Mouse (Mus musculus) embryonic facial prominence, embryonic 10.5 days (tissue): ENCODE measurements around the gene Zfp420. TPM values are rescaled to one million over a fixed set of nuclear protein-coding genes. Genes with fewer than 3 reads are reported as not detected.

Experiments
- DNase-seq: peaks from one replicate; pipeline ENCODE4 v3.0.0-alpha.2; 2017; ENCODE audit warnings: low spot score
- H3K27ac ChIP-seq: fragments of 300-500 bp; sonication (generic); replicated peaks from 2 replicates; pipeline ENCODE4 v1.5.1; 2016; ENCODE audit warnings: mild to moderate bottlenecking
- H3K27me3 ChIP-seq: fragments of 300-500 bp; sonication (generic); replicated peaks from 2 replicates; pipeline ENCODE4 v1.6.1; 2016; ENCODE audit warnings: low read depth, mild to moderate bottlenecking; ENCODE audit not compliant: poor library complexity, severe bottlenecking
- H3K36me3 ChIP-seq: fragments of 300-500 bp; sonication (generic); replicated peaks from 2 replicates; pipeline ENCODE4 v1.6.1; 2016; ENCODE audit warnings: mild to moderate bottlenecking, moderate library complexity
- H3K4me1 ChIP-seq: fragments of 300-500 bp; sonication (generic); 2 replicates; pipeline ENCODE4 v1.6.1; 2016
- H3K4me3 ChIP-seq: fragments of 300-500 bp; sonication (generic); 2 replicates; pipeline ENCODE4 v1.5.1; 2016; ENCODE audit warnings: mild to moderate bottlenecking, moderate library complexity
- H3K9me3 ChIP-seq: fragments of 300-500 bp; sonication (generic); 2 replicates; pipeline ENCODE4 v1.6.1; 2016; ENCODE audit warnings: mild to moderate bottlenecking
- WGBS: fragments of 180-500 bp; shearing (Covaris S2); methylation state at CpG from one replicate; pipeline ENCODE4 v1.1.7; 2016; 5-methylcytosine and 5-hydroxymethylcytosine counted together
- polyA plus RNA-seq: library from polyadenylated mRNA; unstranded; fragments of >200 nt; fragmentation: Nextera tagmentation; extraction: Ambion mirVana; gene quantifications from 2 replicates; pipeline ENCODE4 v1.2.1, GENCODE M21; 2016

Gene Zfp420
- 8.1 and 8.6 TPM in 2 replicates for polyA plus RNA-seq

DNA sequence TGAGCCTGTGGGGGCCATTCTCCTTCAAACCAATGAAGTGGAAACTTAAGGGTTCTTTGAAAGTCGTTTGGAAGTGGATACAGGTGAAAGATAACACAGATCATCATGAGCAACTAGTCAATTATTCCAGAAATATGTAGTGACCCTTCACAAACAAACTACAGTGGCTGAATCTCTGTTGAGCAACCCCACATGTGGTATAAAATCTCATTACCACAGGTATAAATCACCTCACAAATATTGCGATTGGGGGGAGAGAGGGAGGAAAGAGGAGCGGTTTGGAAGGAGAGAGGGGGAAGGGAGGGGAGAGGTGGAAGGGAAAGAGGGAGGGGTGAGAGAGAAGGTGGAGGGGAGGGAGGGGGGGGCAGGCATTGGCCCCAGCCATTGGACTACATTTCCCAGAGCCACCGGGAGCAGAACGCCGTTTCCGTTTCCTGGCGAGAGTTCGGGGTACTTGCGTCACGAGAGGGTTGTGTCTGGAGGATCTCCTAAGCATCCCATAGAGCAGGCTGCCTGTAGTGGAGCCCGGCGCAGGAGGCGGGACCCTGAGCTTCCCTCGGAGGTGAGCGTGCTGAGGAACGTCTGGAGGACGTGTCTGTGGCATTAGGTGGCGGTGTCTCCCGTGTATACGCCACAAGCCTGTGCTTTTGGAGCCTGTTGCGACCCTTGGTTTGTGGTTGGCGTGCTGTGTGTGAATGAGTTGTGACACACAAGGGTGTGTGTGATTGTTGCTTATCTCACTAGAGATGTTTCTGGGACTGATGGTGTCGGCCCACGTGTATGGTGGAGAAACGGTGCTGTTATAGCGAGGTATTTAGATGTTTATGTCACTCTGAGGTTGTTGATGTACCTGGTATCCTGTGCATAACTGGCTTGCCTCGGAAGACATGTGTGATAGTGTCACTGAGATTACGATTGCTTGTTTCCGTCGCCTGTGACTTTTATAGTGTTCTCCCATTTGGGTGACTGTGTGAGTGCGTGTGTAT, at the start of gene Zfp420:
Zfp420 (plus strand) TSS at position 448 of the 986 bp plus-strand sequence.
- WGBS = 8% methylated on average over 32 of the region's 32 CpGs
- H3K27ac ChIP-seq = peak within 1 kb of the TSS; percentile 74

GRCm38 (mm10) chr7:29812244-29812643, 47.5 kb upstream of the Zfp420 start:
- Histone ChIP-seq H3K9me3 (0 out of 2 replicates have a peak, but pooled peaks cover 6% of the 10 kb centered on the region), H3K27me3 (no peaks in the 10 kb centered on the region), H3K4me3 (no peak overlapping the region), H3K4me1 (peaks cover 16% of the 10 kb centered on the region), H3K27ac (no peak overlapping the region), H3K36me3 (peaks cover 9% of the 10 kb centered on the region)
- 89% methylated on average over 1 of the region's 1 CpGs for WGBS
- DNase-seq = no peak

More for the DNA sequence above, at the start of gene Zfp420:
- Histone ChIP-seq H3K27me3 (no peaks in the 10 kb centered on the region), H3K4me3 (peak within 1 kb of the TSS; percentile 69), H3K4me1 (peaks cover 9% of the 10 kb centered on the region), H3K36me3 (peaks cover 5% of the 10 kb centered on the region; the same call in 1 of the 2 replicates), H3K9me3 (no peaks in the 10 kb centered on the region)
- peak; percentile 90 for DNase-seq

- H3K4me1 ChIP-seq = peaks cover 24% of the 10 kb centered on the region
- H3K4me3 ChIP-seq = peak overlapping the region; percentile 80; the same call in 1 of the 2 replicates
- 0 out of 2 replicates have a peak, but pooled peaks cover 3% of the 10 kb centered on the region for H3K9me3 ChIP-seq
- H3K27ac ChIP-seq = no peak overlapping the region
- peaks cover 15% of the 10 kb centered on the region for H3K36me3 ChIP-seq
- no peak for DNase-seq
- no peaks in the 10 kb centered on the region for H3K27me3 ChIP-seq
- WGBS = 83% methylated on average over 2 of the region's 2 CpGs
These were observed 45.4 kb upstream of the Zfp420 start for GRCm38 (mm10) chr7:29814381-29814780.

DNA sequence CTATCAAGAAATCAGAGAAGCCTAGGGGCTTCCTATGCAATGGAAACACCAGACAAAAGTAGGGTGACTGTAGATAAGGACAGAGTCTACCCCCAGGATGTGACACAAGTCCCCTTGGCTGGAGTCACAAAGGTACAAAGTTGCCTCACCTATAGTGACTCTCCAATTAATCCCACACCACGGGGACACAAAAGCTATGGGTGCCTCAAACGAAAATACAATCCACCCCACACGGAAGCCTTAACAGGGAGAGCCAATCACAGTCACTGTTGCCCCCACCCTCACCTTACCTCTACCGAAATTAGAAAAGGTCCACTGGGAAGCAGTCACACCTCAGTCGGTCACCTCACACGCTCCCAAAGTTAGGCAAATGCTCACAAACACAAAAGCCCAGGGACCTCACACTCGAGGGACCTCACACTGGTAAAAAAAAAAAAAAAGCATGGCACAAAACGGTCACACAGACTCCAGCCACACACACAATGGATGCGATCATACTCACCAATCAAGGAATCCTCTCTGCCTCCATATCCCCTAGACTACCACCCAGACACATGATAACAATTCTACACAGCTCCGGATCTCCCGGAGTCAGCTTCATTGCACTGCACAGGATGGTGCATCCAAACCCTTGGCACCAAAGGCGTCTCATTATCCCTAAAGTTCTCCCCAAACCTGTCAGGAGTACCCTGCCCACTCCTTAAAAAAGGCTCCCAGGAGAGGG, 44.6 kb upstream of the Zfp420 start:
- H3K4me3 ChIP-seq = peak overlapping the region; percentile 80
- no peak for DNase-seq
- 4% methylated on average over 12 of the region's 12 CpGs for WGBS

GRCm38 (mm10) chr7:29815910-29816429, 43.8 kb upstream of the Zfp420 start, which contains the start of gene Zfp790:
TSS of gene Zfp790 (plus strand) at chr7:29816114.
- Histone ChIP-seq H3K4me3 (peak within 1 kb of the TSS; percentile 80), H3K36me3 (peaks cover 22% of the 10 kb centered on the region), H3K4me1 (peaks cover 26% of the 10 kb centered on the region), H3K27me3 (no peaks in the 10 kb centered on the region), H3K9me3 (0 out of 2 replicates have a peak, but pooled peaks cover 3% of the 10 kb centered on the region), H3K27ac (peak within 1 kb of the TSS; percentile 82)
- WGBS = under 1% methylated on average over 26 of the region's 26 CpGs
- DNase-seq = peak; percentile 91

More for the DNA sequence above, 44.6 kb upstream of the Zfp420 start:
- Histone ChIP-seq H3K27me3 (no peaks in the 10 kb centered on the region), H3K27ac (peak overlapping the region; percentile 82), H3K9me3 (0 out of 2 replicates have a peak, but pooled peaks cover 3% of the 10 kb centered on the region), H3K4me1 (peaks cover 26% of the 10 kb centered on the region), H3K36me3 (peaks cover 15% of the 10 kb centered on the region)

DNA sequence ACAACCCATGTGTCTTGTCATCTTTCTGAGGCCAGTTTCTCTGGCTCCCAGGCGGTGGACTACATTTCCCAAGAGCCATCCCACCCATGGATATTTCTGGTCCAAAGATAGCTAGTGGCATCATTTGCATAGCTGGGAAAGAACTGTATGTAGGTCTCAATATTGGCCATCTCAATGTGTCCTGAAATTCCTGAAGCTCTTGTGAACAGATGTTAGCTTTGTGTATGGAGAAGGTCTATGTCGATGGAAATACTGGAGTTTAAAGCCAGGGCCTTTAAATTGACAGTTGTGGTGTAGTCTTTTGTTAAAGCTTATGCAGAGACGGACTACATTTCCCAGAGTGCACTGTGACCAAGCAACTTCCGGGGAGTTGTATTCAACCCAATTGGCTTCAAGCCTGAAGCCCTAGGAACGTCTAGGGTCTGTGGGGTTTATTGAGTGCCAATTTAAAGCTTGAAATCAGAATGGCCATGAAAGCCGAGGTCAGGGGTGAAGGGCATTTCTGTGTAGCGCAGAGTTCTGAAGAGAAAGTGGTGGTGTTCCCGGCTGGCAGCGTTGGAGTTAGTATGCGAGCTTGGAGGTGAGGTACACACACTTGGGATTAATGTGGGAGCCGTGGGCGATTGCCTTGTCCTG, 41.0 kb upstream of the Zfp420 start:
- peak; percentile 65 for DNase-seq
- Histone ChIP-seq H3K27ac (peak overlapping the region; percentile 60), H3K36me3 (peaks cover 40% of the 10 kb centered on the region), H3K27me3 (no peaks in the 10 kb centered on the region), H3K4me1 (peaks cover 26% of the 10 kb centered on the region), H3K4me3 (peak overlapping the region; percentile 66), H3K9me3 (no peaks in the 10 kb centered on the region)
- WGBS = 3% methylated on average over 12 of the region's 12 CpGs

DNA sequence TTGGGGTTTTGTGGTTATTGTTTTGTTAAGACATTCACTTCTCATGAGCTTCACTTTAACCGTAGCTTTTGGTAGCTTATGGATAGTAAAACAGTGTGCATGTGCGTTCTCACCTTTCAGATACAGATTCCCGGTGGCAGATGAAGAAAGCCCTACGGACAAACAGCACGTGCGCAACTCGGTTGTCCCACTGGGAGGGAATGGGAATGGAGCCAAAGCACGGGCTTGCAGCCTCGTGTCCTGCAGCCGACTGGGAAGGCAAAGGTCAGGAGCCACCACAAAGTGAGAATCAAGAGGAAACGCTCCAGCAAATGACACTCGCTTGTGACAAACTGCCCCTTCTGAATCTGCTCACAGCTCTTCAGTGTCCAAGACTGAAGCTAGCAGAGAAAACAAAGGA, 31.8 kb upstream of the Zfp420 start:
- H3K9me3 ChIP-seq = 0 out of 2 replicates have a peak, but pooled peaks cover 3% of the 10 kb centered on the region
- WGBS = 95% methylated on average over 12 of the region's 12 CpGs
- no peak for DNase-seq
- H3K27ac ChIP-seq = no peak overlapping the region
- no peaks in the 10 kb centered on the region for H3K27me3 ChIP-seq
- H3K4me1 ChIP-seq = no peaks in the 10 kb centered on the region
- peaks cover 95% of the 10 kb centered on the region for H3K36me3 ChIP-seq
- no peak overlapping the region for H3K4me3 ChIP-seq

GRCm38 (mm10) chr7:29829804-29830203, 30.0 kb upstream of the Zfp420 start:
- WGBS = 93% methylated on average over 12 of the region's 12 CpGs
- DNase-seq = no peak
- Histone ChIP-seq H3K27me3 (no peaks in the 10 kb centered on the region), H3K36me3 (peaks cover 91% of the 10 kb centered on the region), H3K4me3 (no peak overlapping the region), H3K27ac (no peak overlapping the region), H3K4me1 (no peaks in the 10 kb centered on the region), H3K9me3 (0 out of 2 replicates have a peak, but pooled peaks cover 3% of the 10 kb centered on the region)

DNA sequence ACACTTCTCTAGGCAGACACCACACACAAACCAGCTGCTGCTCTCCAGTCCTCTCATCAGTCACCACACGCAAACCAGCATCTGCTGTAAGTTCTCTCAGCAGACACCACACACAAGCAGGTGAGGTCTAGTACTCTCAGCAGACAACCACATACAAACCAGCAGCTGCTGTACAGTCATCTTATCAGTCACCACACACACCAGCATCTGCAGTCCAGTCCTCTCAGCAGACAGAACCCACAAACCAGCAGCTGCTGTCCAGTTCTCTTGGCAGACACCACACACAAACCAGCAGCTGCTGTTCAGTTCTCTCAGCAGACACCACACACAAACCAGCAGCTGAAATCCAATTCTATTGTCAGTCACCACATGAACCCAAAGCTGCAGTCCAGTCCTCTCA, 23.0 kb upstream of the Zfp420 start:
- Histone ChIP-seq H3K4me3 (no peak overlapping the region), H3K27ac (no peak overlapping the region)
- WGBS = 98% methylated on average over 1 of the region's 1 CpGs

GRCm38 (mm10) chr7:29839256-29839655, 20.5 kb upstream of the Zfp420 start:
- no peak overlapping the region for H3K4me3 ChIP-seq
- no peaks in the 10 kb centered on the region for H3K9me3 ChIP-seq
- DNase-seq = no peak
- no peak overlapping the region for H3K27ac ChIP-seq
- H3K4me1 ChIP-seq = no peaks in the 10 kb centered on the region
- 87% methylated on average over 3 of the region's 3 CpGs for WGBS
- peaks cover 12% of the 10 kb centered on the region for H3K36me3 ChIP-seq
- no peaks in the 10 kb centered on the region for H3K27me3 ChIP-seq

More for the DNA sequence above, 23.0 kb upstream of the Zfp420 start:
- no peaks in the 10 kb centered on the region for H3K4me1 ChIP-seq
- no peak for DNase-seq
- H3K9me3 ChIP-seq = no peaks in the 10 kb centered on the region
- H3K36me3 ChIP-seq = peaks cover 25% of the 10 kb centered on the region
- no peaks in the 10 kb centered on the region for H3K27me3 ChIP-seq

DNA sequence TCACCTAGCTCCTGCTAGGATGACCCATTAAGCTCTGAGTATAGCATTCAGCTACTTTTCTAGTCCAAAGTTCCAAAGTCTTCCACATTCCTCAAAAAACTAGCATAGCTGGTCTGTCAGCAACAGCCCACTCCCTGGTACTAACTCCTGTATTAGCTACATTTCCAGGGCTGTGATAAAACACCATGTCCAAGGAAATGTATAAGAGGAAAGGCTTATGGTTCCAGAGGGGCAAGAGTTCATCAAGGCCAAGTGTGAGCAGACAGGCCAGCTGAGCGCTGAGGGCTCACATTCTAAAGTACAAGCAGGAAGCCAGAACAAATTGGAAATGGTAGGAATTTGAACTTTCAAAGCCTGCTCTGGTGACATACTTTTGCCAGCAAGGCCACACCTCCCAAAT, 17.7 kb upstream of the Zfp420 start:
- WGBS = 86% methylated on average over 1 of the region's 1 CpGs
- Histone ChIP-seq H3K36me3 (peaks cover 41% of the 10 kb centered on the region), H3K4me1 (no peaks in the 10 kb centered on the region), H3K27ac (no peak overlapping the region), H3K9me3 (no peaks in the 10 kb centered on the region), H3K27me3 (no peaks in the 10 kb centered on the region), H3K4me3 (no peak overlapping the region)
- DNase-seq = no peak

DNA sequence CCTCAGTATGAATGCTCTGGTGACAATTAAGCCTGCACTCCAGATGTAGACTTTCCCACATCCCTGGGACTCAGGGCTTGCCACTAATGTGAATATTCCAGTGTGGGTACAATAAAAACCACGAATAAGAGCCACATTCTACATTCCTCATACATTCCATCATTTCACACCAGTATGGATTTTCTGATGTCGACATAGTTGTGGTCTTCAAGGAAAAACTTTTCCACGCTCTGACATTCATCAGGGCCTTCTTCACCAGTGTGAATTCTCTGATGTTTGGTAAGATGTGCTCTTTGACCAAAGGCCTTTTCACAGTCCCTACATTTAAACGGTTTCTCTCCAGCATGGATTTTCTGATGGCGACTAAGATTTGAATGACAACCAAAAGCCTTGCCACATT, 15.2 kb upstream of the Zfp420 start:
- Histone ChIP-seq H3K4me3 (no peak overlapping the region), H3K9me3 (no peaks in the 10 kb centered on the region), H3K4me1 (no peaks in the 10 kb centered on the region), H3K36me3 (peaks cover 66% of the 10 kb centered on the region), H3K27me3 (no peaks in the 10 kb centered on the region), H3K27ac (no peak overlapping the region)
- WGBS = 91% methylated on average over 5 of the region's 5 CpGs
- no peak for DNase-seq
